ENCODE assay signal across 10 mouse cellular contexts in the genomic region with DNA sequence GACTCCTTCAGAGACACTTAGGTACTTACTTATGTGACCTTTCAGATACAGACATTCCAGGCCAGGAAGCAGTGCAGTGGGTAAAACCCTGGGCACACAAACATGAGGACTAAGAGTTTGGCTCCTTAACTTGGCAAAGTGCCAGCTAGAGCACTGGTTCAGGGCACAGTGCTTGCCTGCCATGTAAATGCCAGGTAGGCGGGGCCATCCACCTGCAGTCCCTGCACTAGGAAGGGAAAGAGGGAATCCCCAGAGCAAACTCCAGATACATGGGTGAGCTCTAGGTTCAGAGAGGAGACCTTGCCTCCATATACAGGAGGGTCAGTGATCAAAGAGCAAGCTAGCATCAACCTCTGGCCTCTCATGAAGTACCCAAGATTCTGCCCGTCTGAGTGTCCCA. TPM values are rescaled to one million over a fixed set of nuclear protein-coding genes. Genes with fewer than 3 reads are reported as not detected.
DNase-seq lines count a peak whose midpoint lies in the region; ATAC-seq and TF ChIP-seq lines count a peak whose summit lies in the region.
"Had no signal": no experiment of that assay in that cellular context is flagged by ENCODE, and none has a peak within 500 bp of the region (broad histone marks: within the 10 kb centered on the region; RNA-seq: fewer than 3 reads in every experiment).

No protein-coding gene starts in this region.

- no peaks in the 10 kb centered on the region for H3K27me3 ChIP-seq in heart, embryonic 10.5 days (ENCODE audit: insufficient read depth, poor library complexity, severe bottlenecking)
- H3K27me3 ChIP-seq in intestine, embryonic 14.5 days (replicated peaks; ENCODE audit: control insufficient read depth, insufficient read depth, low read length), result no peaks in the 10 kb centered on the region
- no peaks in the 10 kb centered on the region for H3K27me3 ChIP-seq in lung, embryonic 14.5 days (ENCODE audit: insufficient read depth, low read length)
- H3K27me3 ChIP-seq: limb, embryonic 13.5 days had no signal

- no peaks in the 10 kb centered on the region for H3K36me3 ChIP-seq in heart, embryonic 10.5 days
- H3K36me3 ChIP-seq in intestine, embryonic 14.5 days (ENCODE audit: control insufficient read depth, insufficient read depth, low read length), result no peaks in the 10 kb centered on the region; the same call in 1 of the 2 replicates
- no peaks in the 10 kb centered on the region for H3K36me3 ChIP-seq in lung, embryonic 14.5 days (ENCODE audit: insufficient read depth)
- H3K36me3 ChIP-seq: limb, embryonic 13.5 days had no signal

- DNase-seq in heart, postnatal 10 days, result peak; percentile 54 to 59
- no peak for DNase-seq in heart, embryonic 10.5 days (ENCODE audit: low spot score)
- peak; percentile 57 to 75 for DNase-seq in adrenal gland, postnatal 36 days
- DNase-seq in intestine, embryonic 14.5 days (ENCODE audit: low spot score), result no peak
- DNase-seq in lung, embryonic 14.5 days, result peak; percentile 63
- no peak for DNase-seq in embryo, embryonic 10 days (ENCODE audit: low spot score)
- DNase-seq in testis, postnatal 14 days (ENCODE audit: low spot score), result no peak
- no peak for DNase-seq in thymus, postnatal 14 days

- no peak overlapping the region for H3K9ac ChIP-seq in intestine, embryonic 14.5 days (ENCODE audit: low read length)
- H3K9ac ChIP-seq in lung, embryonic 14.5 days, result no peak overlapping the region
- H3K9ac ChIP-seq: limb, embryonic 13.5 days had no signal

- H3K9me3 ChIP-seq in heart, embryonic 10.5 days, result no peaks in the 10 kb centered on the region
- H3K9me3 ChIP-seq in intestine, embryonic 14.5 days (ENCODE audit: control insufficient read depth, low read length), result no peaks in the 10 kb centered on the region
- no peaks in the 10 kb centered on the region for H3K9me3 ChIP-seq in lung, embryonic 14.5 days (ENCODE audit: low read depth, low read length)
- H3K9me3 ChIP-seq: limb, embryonic 13.5 days had no signal

- intact Hi-C loops in heart, postnatal 10 days (cut with DNase I), result no loop called here

- WGBS in heart, embryonic 10.5 days, result 83% methylated on average over 2 of the region's 2 CpGs
- 83% methylated on average over 2 of the region's 2 CpGs for WGBS in intestine, embryonic 14.5 days
- 64% methylated on average over 2 of the region's 2 CpGs for WGBS in lung, embryonic 14.5 days

- no peak overlapping the region for H3K4me2 ChIP-seq in intestine, embryonic 14.5 days (ENCODE audit: low read length)
- no peak overlapping the region for H3K4me2 ChIP-seq in lung, embryonic 14.5 days
- H3K4me2 ChIP-seq: limb, embryonic 13.5 days had no signal

- no peak overlapping the region for H3K4me3 ChIP-seq in heart, embryonic 10.5 days
- H3K4me3 ChIP-seq in intestine, embryonic 14.5 days (ENCODE audit: low read depth, low read length), result no peak overlapping the region
- no peak overlapping the region for H3K4me3 ChIP-seq in lung, embryonic 14.5 days (ENCODE audit: low read depth, low read length)
- H3K4me3 ChIP-seq: heart, adult 2 months; limb, embryonic 13.5 days had no signal

- no peak overlapping the region for H3K27ac ChIP-seq in heart, embryonic 10.5 days
- H3K27ac ChIP-seq in intestine, embryonic 14.5 days (ENCODE audit: low read depth), result no peak overlapping the region
- no peak overlapping the region for H3K27ac ChIP-seq in lung, embryonic 14.5 days (ENCODE audit: low read depth)
- H3K27ac ChIP-seq: heart, adult 2 months; limb, embryonic 13.5 days had no signal

- TF ChIP-seq CTCF in lung, embryonic 14.5 days (IDR thresholded peaks at IDR 0.05; ENCODE audit: low read depth), result no peak

- peaks cover 47% of the 10 kb centered on the region for H3K4me1 ChIP-seq in heart, embryonic 10.5 days
- peaks cover 39% of the 10 kb centered on the region for H3K4me1 ChIP-seq in intestine, embryonic 14.5 days (replicated peaks; ENCODE audit: control insufficient read depth, insufficient read depth, low read length)
- peaks cover 6% of the 10 kb centered on the region; the same call in 1 of the 2 replicates for H3K4me1 ChIP-seq in lung, embryonic 14.5 days (ENCODE audit: insufficient read depth)

- ATAC-seq in intestine, embryonic 14.5 days (replicated peaks; ENCODE audit: low FRiP score, low TSS enrichment, low read depth), result 0 out of 2 replicates have a peak, but pooled peaks have one; percentile 5
- peak; percentile 63; the same call in 1 of the 2 replicates for ATAC-seq in lung, embryonic 14.5 days (ENCODE audit: insufficient read depth)

RNA-seq across cellular contexts. Expression of gene Cmtm4, which starts 7.6 kb away (rescaled TPM):
- total RNA-seq in heart, postnatal 10 days (2021), result 10 to 100 TPM; 16.4 to 16.8 TPM
- polyA plus RNA-seq in heart, embryonic 10.5 days (2016; fragmentation: Nextera tagmentation; extraction: Ambion mirVana), result 1.1 and 1.7 TPM in 2 replicates
- total RNA-seq in adrenal gland, postnatal 36 days (2021), result 10 to 100 TPM; 47.7 to 60.9 TPM
- 7.0 and 7.5 TPM in 2 replicates for polyA plus RNA-seq in intestine, embryonic 14.5 days (2014; fragmentation: Nextera tagmentation; extraction: Ambion mirVana)
- polyA plus RNA-seq in lung, embryonic 14.5 days (2014; fragmentation: Nextera tagmentation; extraction: Ambion mirVana), result 3.6 and 4.0 TPM in 2 replicates

RNA-seq across cellular contexts. Expression of gene Cmtm3, which starts 48.8 kb away (rescaled TPM):
- total RNA-seq in heart, postnatal 10 days (2021), result 10 to 100 TPM; 45.9 to 52.0 TPM
- 86.9 and 103 TPM in 2 replicates for polyA plus RNA-seq in heart, embryonic 10.5 days (2016; fragmentation: Nextera tagmentation; extraction: Ambion mirVana)
- total RNA-seq in adrenal gland, postnatal 36 days (2021), result 100 to 1,000 TPM in 1 of 2 experiments, 10 to 100 TPM in 1; 65.8 to 153 TPM
- polyA plus RNA-seq in intestine, embryonic 14.5 days (2014; fragmentation: Nextera tagmentation; extraction: Ambion mirVana), result 155 and 171 TPM in 2 replicates
- 156 and 164 TPM in 2 replicates for polyA plus RNA-seq in lung, embryonic 14.5 days (2014; fragmentation: Nextera tagmentation; extraction: Ambion mirVana)

RNA-seq across cellular contexts. Expression of gene Dync1li2, which starts 54.9 kb away (rescaled TPM):
- 100 to 1,000 TPM in 1 of 2 experiments, 10 to 100 TPM in 1; 86.4 to 125 TPM for total RNA-seq in heart, postnatal 10 days (2021)
- 50.8 and 58.6 TPM in 2 replicates for polyA plus RNA-seq in heart, embryonic 10.5 days (2016; fragmentation: Nextera tagmentation; extraction: Ambion mirVana)
- total RNA-seq in adrenal gland, postnatal 36 days (2021), result 100 to 1,000 TPM; 122 to 135 TPM
- polyA plus RNA-seq in intestine, embryonic 14.5 days (2014; fragmentation: Nextera tagmentation; extraction: Ambion mirVana), result 46.1 and 55.3 TPM in 2 replicates
- 61.1 and 62.4 TPM in 2 replicates for polyA plus RNA-seq in lung, embryonic 14.5 days (2014; fragmentation: Nextera tagmentation; extraction: Ambion mirVana)

Comparison
In these comparisons a context has a peak if more than half of its experiments do, and no peak if none do; other contexts are left out.
1. DNase-seq: peak in heart, postnatal 10 days (2 of 2), adrenal gland, postnatal 36 days (2 of 2) and lung, embryonic 14.5 days (single experiment); none in heart, embryonic 10.5 days (single experiment), intestine, embryonic 14.5 days (single experiment), embryo, embryonic 10 days (single experiment), testis, postnatal 14 days (single experiment) and thymus, postnatal 14 days (single experiment).